Mouse (Mus musculus) lung, adult 2 months (tissue): ENCODE results near the gene Nat8f6. TPM values are rescaled to one million over a fixed set of nuclear protein-coding genes. Genes with fewer than 3 reads are reported as not detected.
"Not testable (repeated sequence)": the region's sequence is repeated elsewhere in the genome, so short reads cannot be mapped to it uniquely, and the experiment has no call there.

Experiments
- DNase-seq: peaks from one replicate; pipeline ENCODE4 v3.0.0; 2022
- H3K4me1 ChIP-seq: fragments of 200-500 bp; 2 replicates; pipeline ENCODE4 v1.6.1; 2011; ENCODE audit warnings: low read length; ENCODE audit not compliant: control insufficient read depth, insufficient read depth
- H3K4me3 ChIP-seq: fragments of 200-500 bp; replicated peaks from 2 replicates; pipeline ENCODE3; 2011; ENCODE audit warnings: low read depth, mild to moderate bottlenecking, control low read depth, low read length; ENCODE audit errors: extremely low read depth
- CTCF ChIP-seq: fragments of 200-500 bp; IDR thresholded peaks from 2 replicates; pipeline ENCODE4 v1.5.1; 2011; ENCODE audit warnings: mild to moderate bottlenecking, low read length, control low read depth; ENCODE audit not compliant: insufficient read depth
- POLR2A ChIP-seq: fragments of 200-500 bp; IDR thresholded peaks from 2 replicates; pipeline ENCODE4 v1.6.1; 2011; ENCODE audit warnings: low read depth, mild to moderate bottlenecking, control low read depth, low read length, borderline replicate concordance; ENCODE audit errors: extremely low read depth
- WGBS: fragments of 180-500 bp; shearing (Covaris S2); methylation state at CpG from one replicate; pipeline ENCODE4 v1.1.7; 2018; 5-methylcytosine and 5-hydroxymethylcytosine counted together
- polyA plus RNA-seq: library from polyadenylated mRNA; depleted of rRNA; stranded (reverse); fragments of >200 nt; gene quantifications from 2 replicates; pipeline ENCODE4 v1.2.3, GENCODE M21; 2012

Gene Nat8f6
- polyA plus RNA-seq, 1 experiment, result 4.3 TPM

GRCm38 (mm10) chr6:85836827-85837226 is 16.1 kb upstream of the Nat8f6 start:
- peak; percentile 72 for DNase-seq
- peak; percentile 23; the same call in 1 of the 2 replicates for TF ChIP-seq CTCF
- WGBS, result 13% methylated on average over 9 of the region's 9 CpGs
- H3K4me1 ChIP-seq, H3K4me3 ChIP-seq: not testable (repeated sequence)

DNA sequence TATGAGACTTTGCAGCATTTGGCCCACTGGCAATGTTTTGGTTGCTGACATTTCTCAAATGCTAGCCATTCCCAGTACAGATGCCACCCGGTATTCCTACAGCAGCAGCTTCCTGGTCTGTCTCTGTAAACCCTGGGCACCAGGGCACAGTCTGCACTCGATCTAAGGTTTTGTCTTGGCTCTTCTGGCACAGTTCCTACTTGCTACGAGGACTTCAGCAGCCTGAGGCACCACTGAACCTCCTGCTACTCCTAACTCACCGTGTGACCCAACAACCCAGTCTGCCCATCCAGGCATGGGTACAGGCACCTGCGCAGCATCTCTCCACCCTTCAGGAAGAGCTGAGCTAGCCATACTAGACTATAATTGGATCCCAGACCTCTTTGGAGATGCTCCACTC is 15.3 kb upstream of the Nat8f6 start:
- not testable (repeated sequence) for DNase-seq, H3K4me3 ChIP-seq, H3K4me1 ChIP-seq
- WGBS, result 66% methylated on average over 5 of the region's 5 CpGs

DNA sequence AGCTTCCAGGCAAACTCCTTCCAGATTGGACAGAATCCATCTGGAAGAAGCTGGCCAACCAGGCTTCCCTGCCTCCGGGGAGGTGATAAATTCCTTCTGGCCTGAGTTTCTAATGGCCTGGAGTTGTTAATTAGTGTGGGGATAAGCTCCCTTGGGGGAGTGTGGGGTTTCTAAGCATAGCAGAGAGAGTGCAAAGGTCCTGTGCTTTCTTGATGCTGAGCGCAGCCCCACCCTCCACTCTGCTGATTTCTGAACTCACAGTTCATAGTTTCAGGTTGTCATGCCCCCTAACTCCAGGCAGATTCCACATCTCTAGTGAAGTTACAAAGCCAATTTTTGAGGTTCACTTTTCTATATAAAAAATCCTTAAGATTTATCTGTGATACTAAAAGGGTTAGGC is 14.3 kb upstream of the Nat8f6 start:
- not testable (repeated sequence) for H3K4me3 ChIP-seq, H3K4me1 ChIP-seq, DNase-seq
- 57% methylated on average over 1 of the region's 2 CpGs for WGBS

DNA sequence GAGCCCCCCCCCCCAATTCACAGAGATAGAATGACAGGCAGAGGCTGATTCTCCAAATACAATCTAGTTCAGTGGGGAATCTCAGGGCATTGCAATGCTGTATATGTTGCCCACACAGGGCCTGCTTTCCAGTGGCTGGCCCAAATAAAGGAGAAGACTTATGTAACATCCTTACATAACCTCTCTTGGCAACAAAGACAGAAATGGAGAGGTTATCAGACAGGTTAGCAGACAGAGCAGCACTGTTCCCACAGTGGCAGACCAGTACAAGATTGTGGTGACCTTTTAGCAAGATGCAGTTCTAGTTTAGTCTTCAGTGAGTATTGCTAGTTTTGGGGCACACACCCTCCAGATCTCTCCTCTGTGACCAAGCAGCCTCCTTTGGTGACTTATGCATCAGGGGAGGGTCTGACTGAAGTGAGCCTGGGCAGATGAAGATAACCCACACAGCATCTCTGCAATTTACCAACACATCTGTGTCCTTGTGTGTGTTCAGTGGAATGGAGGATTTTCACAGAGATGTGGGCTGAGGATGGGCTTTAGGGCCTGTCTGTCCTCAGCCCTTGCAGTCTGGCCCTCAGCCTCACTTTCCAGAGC is 13.8 kb upstream of the Nat8f6 start:
- H3K4me1 ChIP-seq, H3K4me3 ChIP-seq, DNase-seq: not testable (repeated sequence)

DNA sequence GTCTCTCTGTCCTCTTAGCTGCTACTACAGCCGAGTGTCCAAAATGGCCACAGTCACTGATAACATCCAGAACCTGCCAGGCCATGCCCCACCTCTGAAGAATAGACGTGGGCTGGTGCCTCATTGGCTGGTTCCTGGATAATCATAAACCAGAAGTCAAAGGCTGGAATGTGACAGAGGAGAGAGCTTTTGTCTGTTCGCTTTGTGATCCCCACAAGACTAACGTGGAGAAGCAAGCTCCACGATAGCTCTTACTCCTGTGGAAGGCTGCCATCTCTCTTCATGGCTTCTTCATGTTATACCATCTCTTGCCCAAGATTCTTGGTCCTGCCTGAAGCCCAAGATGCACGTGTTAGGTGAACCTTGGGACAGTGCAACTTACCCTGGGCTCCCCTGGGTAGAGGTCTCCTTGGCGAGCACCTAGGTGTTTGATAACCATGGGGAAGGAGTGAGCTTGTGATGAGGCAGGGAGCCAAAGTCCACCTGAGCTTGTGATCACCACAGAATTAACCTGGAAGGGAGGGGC is 11.1 kb upstream of the Nat8f6 start, which contains the start of gene Nat8:
Gene Nat8, minus strand, starts transcription at position 287 of the 526 bp plus-strand sequence.
- Histone ChIP-seq H3K4me3 (no peak within 1 kb of the TSS), H3K4me1 (no peaks in the 10 kb centered on the region)
- TF ChIP-seq CTCF (no peak), POLR2A (no peak)
- no peak for DNase-seq
- WGBS, result 70% methylated on average over 7 of the region's 7 CpGs

DNA sequence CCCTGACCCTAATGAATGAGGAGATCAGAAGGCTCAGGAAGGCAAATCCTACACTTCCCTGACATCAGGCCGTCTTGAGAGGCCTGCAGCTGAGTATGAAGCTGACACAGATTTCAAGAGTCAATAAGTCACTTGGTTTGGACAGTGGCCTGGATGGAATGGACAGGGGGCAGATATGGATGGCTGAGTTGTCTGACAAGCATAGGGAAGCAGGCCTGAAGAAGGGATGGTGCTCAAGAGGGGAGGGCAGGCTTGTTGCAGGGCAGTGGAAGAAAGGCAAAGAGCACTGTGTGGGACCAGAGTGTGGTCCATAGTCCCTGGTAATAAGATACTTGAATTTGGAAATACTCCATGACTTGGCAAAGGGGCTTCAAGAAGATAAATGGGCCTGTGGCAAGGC is 8.7 kb upstream of the Nat8f6 start:
- Histone ChIP-seq H3K4me1 (no peaks in the 10 kb centered on the region), H3K4me3 (no peak overlapping the region)
- WGBS, result 59% methylated on average over 1 of the region's 1 CpGs
- TF ChIP-seq CTCF (no peak), POLR2A (no peak)
- DNase-seq, result no peak

- 82% methylated on average over 2 of the region's 2 CpGs for WGBS
- TF ChIP-seq POLR2A, result no peak
- TF ChIP-seq CTCF, result no peak
- DNase-seq, result no peak
- Histone ChIP-seq H3K4me3 (no peak overlapping the region), H3K4me1 (no peaks in the 10 kb centered on the region)
Observed at GRCm38 (mm10) chr6:85825886-85826285, 5.1 kb upstream of the Nat8f6 start.

GRCm38 (mm10) chr6:85823382-85824090 is 2.8 kb upstream of the Nat8f6 start:
- 58% methylated on average over 1 of the region's 1 CpGs for WGBS

DNA sequence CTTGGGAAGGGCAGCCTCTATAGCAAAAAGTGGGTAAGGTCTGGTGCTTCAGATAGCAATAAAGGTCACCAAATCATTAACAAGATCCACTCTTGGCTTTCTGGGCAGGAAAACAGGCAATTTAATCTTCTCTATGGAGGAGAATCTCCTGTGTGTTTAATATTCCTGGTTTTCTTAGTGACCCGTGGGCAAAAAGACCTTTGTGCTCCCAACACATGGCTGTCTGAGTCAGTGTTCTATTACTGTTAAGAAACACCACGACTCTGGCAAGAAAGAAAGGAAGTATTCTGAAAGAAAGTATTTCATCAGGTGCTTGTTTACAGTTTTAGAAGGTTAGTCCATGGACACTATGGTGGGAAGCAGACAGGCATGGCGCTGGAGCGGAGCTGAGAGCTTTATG is 1.5 kb upstream of the Nat8f6 start:
- 75% methylated on average over 4 of the region's 4 CpGs for WGBS
- TF ChIP-seq CTCF, result no peak

More at GRCm38 (mm10) chr6:85823382-85824090, 2.8 kb upstream of the Nat8f6 start:
- DNase-seq, result no peak
- H3K4me3 ChIP-seq, result no peak overlapping the region
- TF ChIP-seq CTCF, result no peak
- no peak for TF ChIP-seq POLR2A
- H3K4me1 ChIP-seq, result no peaks in the 10 kb centered on the region

DNA sequence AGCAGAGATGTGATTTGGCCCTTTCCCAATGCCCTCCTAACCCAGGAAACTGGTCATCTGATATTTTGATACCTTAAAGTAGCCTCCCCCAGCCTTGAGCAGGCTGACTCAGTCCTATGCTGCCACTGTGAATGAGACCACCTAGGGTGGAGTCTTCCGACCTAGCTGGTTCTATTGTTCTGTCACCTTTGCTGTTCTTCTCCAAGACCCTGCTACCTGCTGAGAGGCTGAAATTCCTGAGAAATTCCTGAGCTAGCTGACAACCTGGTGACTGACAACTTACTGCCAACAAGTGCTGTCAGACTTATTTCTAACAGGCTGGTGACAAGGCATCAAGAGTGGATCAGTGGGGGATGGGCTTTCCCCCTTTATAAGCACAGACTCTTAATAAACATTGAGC is 2.4 kb downstream of the Nat8f6 start:
- WGBS, result 45% methylated on average over 1 of the region's 1 CpGs
- TF ChIP-seq CTCF (no peak), POLR2A (no peak)
- Histone ChIP-seq H3K4me1 (no peaks in the 10 kb centered on the region), H3K4me3 (no peak overlapping the region)
- no peak for DNase-seq

More for the DNA sequence above, 1.5 kb upstream of the Nat8f6 start:
- H3K4me1 ChIP-seq, result no peaks in the 10 kb centered on the region
- no peak for DNase-seq
- H3K4me3 ChIP-seq, result no peak overlapping the region
